Mouse (Mus musculus): ENCODE results near the gene Prss57. TPM values are rescaled to one million over a fixed set of nuclear protein-coding genes. Genes with fewer than 3 reads are reported as not detected.
A peak's percentile ranks its signal among the peaks of the same experiment; 100 is the strongest.

The Prss57 gene
- total and polyA plus RNA-seq, 3 experiments, result 0.50 to 0.70 TPM; not detected in 1

GRCm38 (mm10) chr10:79815671-79816494, 25.1 kb upstream of the Prss57 start:
- Histone ChIP-seq H3K36me3 (ENCODE audit: control insufficient read depth in 1 of 2, insufficient read depth in 2 of 2, low read length in 2 of 2) (no peaks in the 10 kb centered on the region), H3K79me2 (ENCODE audit: control insufficient read depth, insufficient read depth, low read length, poor library complexity) (no peaks in the 10 kb centered on the region), H3K4me3 (ENCODE audit: control insufficient read depth in 1 of 2, insufficient read depth in 1 of 2, low read depth in 2 of 2, low read length in 2 of 2) (no peak overlapping the region), H3K9me3 (replicated peaks; ENCODE audit: insufficient read depth, low read length) (no peaks in the 10 kb centered on the region), H3K27me3 (ENCODE audit: control insufficient read depth in 1 of 2, insufficient read depth in 2 of 2, low read length in 2 of 2) (no peaks in the 10 kb centered on the region), H3K9ac (ENCODE audit: control insufficient read depth, low read depth, low read length, poor library complexity, severe bottlenecking) (no peak overlapping the region), H3K4me1 (ENCODE audit: control insufficient read depth in 1 of 2, insufficient read depth in 2 of 2, low read length in 2 of 2) (no peaks in the 10 kb centered on the region), H3K27ac (ENCODE audit: control insufficient read depth, low read depth, low read length) (no peak overlapping the region)
- DNase-seq (ENCODE audit: low read depth, low spot score), result no peak
- no peak for TF ChIP-seq CHD2 (IDR thresholded peaks at IDR 0.05; ENCODE audit: low read length)

GRCm38 (mm10) chr10:79814271-79814842, 23.6 kb upstream of the Prss57 start:
- no peaks in the 10 kb centered on the region for H3K79me2 ChIP-seq (ENCODE audit: control insufficient read depth, insufficient read depth, low read length, poor library complexity)
- H3K9me3 ChIP-seq (replicated peaks; ENCODE audit: insufficient read depth, low read length), result no peaks in the 10 kb centered on the region
- no peak for TF ChIP-seq SIN3A (IDR thresholded peaks at IDR 0.05; ENCODE audit: low read length)
- no peak overlapping the region for H3K27ac ChIP-seq (ENCODE audit: control insufficient read depth, low read depth, low read length)
- H3K9ac ChIP-seq (ENCODE audit: control insufficient read depth, low read depth, low read length, poor library complexity, severe bottlenecking), result no peak overlapping the region
- no peak for DNase-seq (ENCODE audit: low read depth, low spot score)
- no peak overlapping the region for H3K4me3 ChIP-seq (ENCODE audit: control insufficient read depth in 1 of 2, insufficient read depth in 1 of 2, low read depth in 2 of 2, low read length in 2 of 2)
- H3K27me3 ChIP-seq (ENCODE audit: control insufficient read depth in 1 of 2, insufficient read depth in 2 of 2, low read length in 2 of 2), result no peaks in the 10 kb centered on the region
- H3K36me3 ChIP-seq (ENCODE audit: control insufficient read depth in 1 of 2, insufficient read depth in 2 of 2, low read length in 2 of 2), result no peaks in the 10 kb centered on the region
- H3K4me1 ChIP-seq (ENCODE audit: control insufficient read depth in 1 of 2, insufficient read depth in 2 of 2, low read length in 2 of 2), result no peaks in the 10 kb centered on the region

- H3K36me3 ChIP-seq (ENCODE audit: control insufficient read depth in 1 of 2, insufficient read depth in 2 of 2, low read length in 2 of 2), result no peaks in the 10 kb centered on the region
- H3K9ac ChIP-seq (ENCODE audit: control insufficient read depth, low read depth, low read length, poor library complexity, severe bottlenecking), result no peak overlapping the region
- no peaks in the 10 kb centered on the region for H3K79me2 ChIP-seq (ENCODE audit: control insufficient read depth, insufficient read depth, low read length, poor library complexity)
- no peaks in the 10 kb centered on the region for H3K27me3 ChIP-seq (ENCODE audit: control insufficient read depth in 1 of 2, insufficient read depth in 2 of 2, low read length in 2 of 2)
- H3K27ac ChIP-seq (ENCODE audit: control insufficient read depth, low read depth, low read length), result no peak overlapping the region
- peak; percentile 79 for DNase-seq (ENCODE audit: low read depth, low spot score)
- no peak overlapping the region for H3K4me3 ChIP-seq (ENCODE audit: control insufficient read depth in 1 of 2, insufficient read depth in 1 of 2, low read depth in 2 of 2, low read length in 2 of 2)
- no peaks in the 10 kb centered on the region for H3K4me1 ChIP-seq (ENCODE audit: control insufficient read depth in 1 of 2, insufficient read depth in 2 of 2, low read length in 2 of 2)
- H3K9me3 ChIP-seq (replicated peaks; ENCODE audit: insufficient read depth, low read length), result no peaks in the 10 kb centered on the region
- TF ChIP-seq CTCF (IDR thresholded peaks at IDR 0.05 in 2 of 3, conservative IDR thresholded peaks at IDR 0.05 in 1 of 3; ENCODE audit: control insufficient read depth in 1 of 3, insufficient read depth in 1 of 3, low read depth in 2 of 3, low read length in 3 of 3, poor library complexity in 1 of 3, severe bottlenecking in 1 of 3), result peak; percentile 96 to 98 (median 97); a peak in 5 of 6 replicates
- no peak for TF ChIP-seq KAT2A (conservative IDR thresholded peaks at IDR 0.05; ENCODE audit: low read depth, low read length)
- no peak for TF ChIP-seq MEF2A (IDR thresholded peaks at IDR 0.05; ENCODE audit: extremely low read depth, insufficient replicate concordance, low read depth, low read length, poor library complexity, severe bottlenecking)
- TF ChIP-seq ELF1 (IDR thresholded peaks at IDR 0.05; ENCODE audit: low read depth, low read length), result 0 out of 2 replicates have a peak, but pooled peaks have one; percentile 21
- TF ChIP-seq GABPA (IDR thresholded peaks at IDR 0.05; ENCODE audit: low read depth, low read length), result no peak
- TF ChIP-seq ZMIZ1 (IDR thresholded peaks at IDR 0.05; ENCODE audit: low read depth, low read length), result no peak
- TF ChIP-seq CHD2 (IDR thresholded peaks at IDR 0.05; ENCODE audit: low read length), result no peak
- TF ChIP-seq RAD21 (IDR thresholded peaks at IDR 0.05; ENCODE audit: low read depth, low read length), result peak; percentile 97
- no peak for TF ChIP-seq ZNF384 (IDR thresholded peaks at IDR 0.05; ENCODE audit: low read depth, low read length)
- TF ChIP-seq HCFC1 (IDR thresholded peaks at IDR 0.05; ENCODE audit: low read depth, low read length), result no peak
- TF ChIP-seq GATA1 (IDR thresholded peaks at IDR 0.05; ENCODE audit: low read depth, low read length), result no peak
- no peak for TF ChIP-seq TBP (IDR thresholded peaks at IDR 0.05; ENCODE audit: low read depth, low read length)
- no peak for TF ChIP-seq ETS1 (IDR thresholded peaks at IDR 0.05; ENCODE audit: low read depth, low read length)
- no peak for TF ChIP-seq CHD1 (IDR thresholded peaks at IDR 0.05; ENCODE audit: low read depth, low read length)
- TF ChIP-seq UBTF (IDR thresholded peaks at IDR 0.05; ENCODE audit: borderline replicate concordance, insufficient read depth, low read depth, low read length), result no peak
- TF ChIP-seq ZC3H11A (IDR thresholded peaks at IDR 0.05; ENCODE audit: low read depth, low read length), result peak; percentile 93
- TF ChIP-seq MYC (IDR thresholded peaks at IDR 0.05; ENCODE audit: low read depth, low read length), result 0 out of 2 replicates have a peak, but pooled peaks have one; percentile 51
- TF ChIP-seq JUND (IDR thresholded peaks at IDR 0.05; ENCODE audit: low read depth, low read length), result no peak
- no peak for TF ChIP-seq TCF12 (IDR thresholded peaks at IDR 0.05; ENCODE audit: low read depth, low read length)
- no peak for TF ChIP-seq RCOR1 (IDR thresholded peaks at IDR 0.05; ENCODE audit: low read depth, low read length)
- TF ChIP-seq POLR2A (IDR thresholded peaks at IDR 0.05; ENCODE audit: control insufficient read depth in 1 of 2, insufficient read depth in 1 of 2, low read depth in 1 of 2, low read length in 2 of 2, poor library complexity in 1 of 2), result no peak
Measured at GRCm38 (mm10) chr10:79811736-79812637, 21.2 kb upstream of the Prss57 start.

Data from MEL (cell line).